Mouse (Mus musculus) heart, embryonic 11.5 days (tissue): ENCODE results near the gene Cyp26c1. TPM values are rescaled to one million over a fixed set of nuclear protein-coding genes. Genes with fewer than 3 reads are reported as not detected.
A peak's percentile ranks its signal among the peaks of the same experiment; 100 is the strongest.

Experiments
- ATAC-seq: fragments of 200-750 bp; cut with Nextera tagmentation; replicated peaks from 2 replicates; pipeline ENCODE4 v1.8.0; 2017; ENCODE audit warnings: moderate library complexity; ENCODE audit not compliant: insufficient number of reproducible peaks, low FRiP score, low TSS enrichment
- H3K27ac ChIP-seq: fragments of 300-500 bp; sonication (generic); 2 replicates; pipeline ENCODE4 v1.5.1; 2014; ENCODE audit warnings: mild to moderate bottlenecking, low read depth, low read length
- H3K27me3 ChIP-seq: fragments of 300-500 bp; sonication (generic); 2 replicates; pipeline ENCODE4 v1.6.1; 2014; ENCODE audit warnings: mild to moderate bottlenecking, low read length, mixed read lengths; ENCODE audit not compliant: control insufficient read depth, insufficient read depth
- H3K36me3 ChIP-seq: fragments of 300-500 bp; sonication (generic); 2 replicates; pipeline ENCODE4 v1.6.1; 2014; ENCODE audit warnings: mild to moderate bottlenecking, low read length, moderate library complexity, mixed read lengths; ENCODE audit not compliant: control insufficient read depth, insufficient read depth
- H3K4me1 ChIP-seq: fragments of 300-500 bp; sonication (generic); 2 replicates; pipeline ENCODE4 v1.6.1; 2014; ENCODE audit warnings: low read length; ENCODE audit not compliant: control insufficient read depth, insufficient read depth
- H3K4me2 ChIP-seq: fragments of 300-500 bp; sonication (generic); 2 replicates; pipeline ENCODE4 v1.6.1; 2014; ENCODE audit warnings: mild to moderate bottlenecking, moderate library complexity
- H3K4me3 ChIP-seq: fragments of 300-500 bp; sonication (generic); 2 replicates; pipeline ENCODE4 v1.5.1; 2014; ENCODE audit warnings: low read depth, low read length
- H3K9ac ChIP-seq: fragments of 300-500 bp; sonication (generic); 2 replicates; pipeline ENCODE4 v1.6.1; 2014; ENCODE audit warnings: mild to moderate bottlenecking, low read depth, low read length, moderate library complexity
- H3K9me3 ChIP-seq: fragments of 300-500 bp; sonication (generic); replicated peaks from 2 replicates; pipeline ENCODE4 v1.6.1; 2016; ENCODE audit warnings: low read length; ENCODE audit not compliant: control insufficient read depth
- WGBS: fragments of 180-500 bp; shearing (Covaris S2); extraction: QIAGEN DNeasy Blood & Tissue Kit; methylation state at CpG from one replicate; pipeline ENCODE4 v1.1.7; 2014; ENCODE audit not compliant: insufficient replicate concordance; 5-methylcytosine and 5-hydroxymethylcytosine counted together
- polyA plus RNA-seq: library from polyadenylated mRNA; unstranded; fragments of >200 nt; fragmentation: Nextera tagmentation; extraction: Ambion mirVana; gene quantifications from 2 replicates; pipeline ENCODE4 v1.2.1, GENCODE M21; 2014

Gene Cyp26c1
- polyA plus RNA-seq, 1 experiment from 2014 or later = not detected

GRCm38 (mm10) chr19:37696603-37697334, 11.4 kb downstream of the Cyp26c1 start:
- WGBS = 3% methylated on average over 22 of the region's 22 CpGs
- Histone ChIP-seq H3K36me3 (no peaks in the 10 kb centered on the region), H3K27me3 (peaks cover 98% of the 10 kb centered on the region), H3K4me3 (peak overlapping the region; percentile 41), H3K4me1 (peaks cover 38% of the 10 kb centered on the region), H3K27ac (no peak overlapping the region), H3K4me2 (peak overlapping the region; percentile 77), H3K9ac (no peak overlapping the region), H3K9me3 (no peaks in the 10 kb centered on the region)
- ATAC-seq = no peak

GRCm38 (mm10) chr19:37697335-37697636, 11.9 kb downstream of the Cyp26c1 start:
- Histone ChIP-seq H3K9me3 (no peaks in the 10 kb centered on the region), H3K27me3 (peaks cover 98% of the 10 kb centered on the region), H3K9ac (no peak overlapping the region), H3K4me1 (peaks cover 38% of the 10 kb centered on the region), H3K4me2 (peak overlapping the region; percentile 77), H3K4me3 (peak overlapping the region; percentile 41), H3K27ac (no peak overlapping the region), H3K36me3 (no peaks in the 10 kb centered on the region)
- WGBS = 0% methylated on average over 18 of the region's 18 CpGs
- ATAC-seq = no peak

DNA sequence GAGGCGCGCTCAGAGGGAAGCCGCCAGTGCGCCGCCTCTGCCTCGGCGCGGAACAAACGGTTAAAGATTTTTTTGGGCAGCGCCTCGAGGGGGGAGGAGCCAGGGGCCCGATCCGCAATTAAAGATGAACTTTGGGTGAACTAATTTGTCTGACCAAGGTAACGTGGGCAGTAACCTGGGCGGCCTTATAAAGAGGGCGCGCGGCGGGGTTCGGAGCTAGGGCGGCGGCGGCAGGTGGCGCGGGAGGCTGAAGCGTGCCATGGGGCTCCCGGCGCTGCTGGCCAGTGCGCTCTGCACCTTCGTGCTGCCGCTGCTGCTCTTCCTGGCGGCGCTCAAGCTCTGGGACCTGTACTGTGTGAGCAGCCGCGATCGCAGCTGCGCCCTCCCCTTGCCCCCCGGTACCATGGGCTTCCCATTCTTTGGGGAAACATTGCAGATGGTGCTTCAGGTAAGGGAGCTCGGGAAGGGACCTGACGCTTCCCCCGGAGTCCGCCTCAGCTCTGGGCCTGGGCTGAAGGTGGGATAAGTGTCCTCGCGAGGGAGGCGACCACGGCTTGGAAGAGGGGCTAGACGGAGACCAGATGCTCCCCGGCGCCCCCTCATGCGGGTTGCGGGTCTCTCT, 12.4 kb downstream of the Cyp26c1 start, which contains the start of gene Cyp26a1:
Gene Cyp26a1, plus strand, starts transcription at position 148 of the 622 bp plus-strand sequence.
- Histone ChIP-seq H3K9ac (no peak within 1 kb of the TSS), H3K36me3 (no peaks in the 10 kb centered on the region), H3K4me1 (peaks cover 38% of the 10 kb centered on the region), H3K27me3 (peaks cover 98% of the 10 kb centered on the region), H3K9me3 (no peaks in the 10 kb centered on the region), H3K4me3 (peak within 1 kb of the TSS; percentile 41), H3K27ac (no peak within 1 kb of the TSS), H3K4me2 (peak within 1 kb of the TSS; percentile 77)
- ATAC-seq = no peak
- WGBS = under 1% methylated on average over 51 of the region's 51 CpGs

GRCm38 (mm10) chr19:37698273-37699160, 13.1 kb downstream of the Cyp26c1 start:
- Histone ChIP-seq H3K9ac (no peak overlapping the region), H3K36me3 (no peaks in the 10 kb centered on the region), H3K27ac (no peak overlapping the region), H3K27me3 (peaks cover 97% of the 10 kb centered on the region), H3K9me3 (no peaks in the 10 kb centered on the region), H3K4me1 (peaks cover 32% of the 10 kb centered on the region), H3K4me3 (peak overlapping the region; percentile 41), H3K4me2 (peak overlapping the region; percentile 77)
- 0% methylated on average over 63 of the region's 63 CpGs for WGBS
- peak; percentile 24; the same call in 1 of the 2 replicates for ATAC-seq

DNA sequence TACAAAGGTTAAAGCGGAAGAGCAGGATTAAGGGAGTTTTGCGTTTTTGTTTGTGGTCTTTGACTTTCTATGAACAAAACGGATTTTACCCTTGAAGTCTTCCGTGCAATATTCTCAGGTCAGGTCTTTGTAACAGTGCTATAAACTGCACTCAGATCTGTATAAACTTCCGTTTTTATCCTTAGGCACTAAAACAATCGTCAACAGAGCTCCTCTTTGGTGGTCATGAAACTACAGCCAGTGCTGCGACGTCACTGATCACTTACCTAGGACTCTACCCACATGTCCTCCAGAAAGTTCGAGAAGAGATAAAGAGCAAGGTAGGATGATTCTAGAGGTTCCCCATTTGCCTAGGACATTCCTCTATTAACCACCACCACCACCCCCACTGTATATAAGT, 14.3 kb downstream of the Cyp26c1 start:
- H3K27ac ChIP-seq = no peak overlapping the region
- 20% methylated on average over 9 of the region's 9 CpGs for WGBS
- no peak overlapping the region for H3K4me2 ChIP-seq
- H3K9me3 ChIP-seq = no peaks in the 10 kb centered on the region
- H3K4me1 ChIP-seq = peaks cover 32% of the 10 kb centered on the region
- no peak for ATAC-seq
- no peak overlapping the region for H3K9ac ChIP-seq
- peaks cover 88% of the 10 kb centered on the region for H3K27me3 ChIP-seq
- H3K36me3 ChIP-seq = no peaks in the 10 kb centered on the region
- no peak overlapping the region for H3K4me3 ChIP-seq

GRCm38 (mm10) chr19:37702377-37703076, 17.1 kb downstream of the Cyp26c1 start:
- no peak overlapping the region for H3K4me2 ChIP-seq
- no peaks in the 10 kb centered on the region for H3K36me3 ChIP-seq
- no peak overlapping the region for H3K9ac ChIP-seq
- no peak overlapping the region for H3K4me3 ChIP-seq
- no peak overlapping the region for H3K27ac ChIP-seq
- H3K4me1 ChIP-seq = peaks cover 14% of the 10 kb centered on the region
- no peaks in the 10 kb centered on the region for H3K9me3 ChIP-seq
- no peak for ATAC-seq
- WGBS = 42% methylated on average over 21 of the region's 21 CpGs
- H3K27me3 ChIP-seq = peaks cover 65% of the 10 kb centered on the region

DNA sequence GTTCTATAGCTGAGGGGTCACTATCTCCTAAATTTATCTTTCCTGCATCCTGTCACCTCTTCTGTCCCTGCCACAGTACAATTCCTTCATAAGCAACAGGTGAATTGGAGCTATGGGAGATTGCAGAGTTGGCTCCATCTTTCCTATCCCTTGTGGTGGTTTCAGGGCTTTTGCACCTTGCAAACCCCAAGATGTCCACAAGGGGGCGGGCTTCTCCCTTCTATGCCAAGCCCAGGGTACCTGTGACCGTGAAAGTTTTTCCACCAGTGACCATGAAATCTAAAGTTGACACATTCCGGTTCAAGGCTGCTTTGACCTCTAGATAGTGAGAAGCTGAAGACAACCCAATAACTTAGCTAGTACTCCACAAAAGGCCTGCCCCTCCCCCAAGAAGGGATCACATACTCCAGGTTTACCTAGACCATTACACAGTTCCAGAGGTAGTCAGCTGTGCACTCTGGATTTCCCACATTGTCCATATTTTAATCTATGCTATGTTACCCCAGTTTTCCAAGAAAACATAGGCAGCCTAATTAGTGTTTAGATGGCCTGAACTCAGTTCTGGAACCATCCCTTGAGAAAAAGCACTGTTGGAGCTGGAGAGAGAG, 18.6 kb downstream of the Cyp26c1 start:
- peaks cover 50% of the 10 kb centered on the region for H3K27me3 ChIP-seq
- 8% methylated on average over 3 of the region's 3 CpGs for WGBS
- H3K4me2 ChIP-seq = no peak overlapping the region
- no peak overlapping the region for H3K4me3 ChIP-seq
- H3K9me3 ChIP-seq = no peaks in the 10 kb centered on the region
- no peak overlapping the region for H3K27ac ChIP-seq
- no peaks in the 10 kb centered on the region for H3K36me3 ChIP-seq
- 0 out of 2 replicates have a peak, but pooled peaks cover under 1% of the 10 kb centered on the region for H3K4me1 ChIP-seq
- no peak for ATAC-seq
- H3K9ac ChIP-seq = no peak overlapping the region

GRCm38 (mm10) chr19:37705722-37706121, 20.3 kb downstream of the Cyp26c1 start:
- no peaks in the 10 kb centered on the region for H3K9me3 ChIP-seq
- 84% methylated on average over 5 of the region's 5 CpGs for WGBS
- H3K36me3 ChIP-seq = no peaks in the 10 kb centered on the region
- no peak overlapping the region for H3K4me3 ChIP-seq
- no peak overlapping the region for H3K9ac ChIP-seq
- no peak overlapping the region for H3K4me2 ChIP-seq
- no peak for ATAC-seq
- H3K4me1 ChIP-seq = no peaks in the 10 kb centered on the region
- no peak overlapping the region for H3K27ac ChIP-seq
- H3K27me3 ChIP-seq = peaks cover 33% of the 10 kb centered on the region
